Mouse (Mus musculus): ENCODE results near the gene Klf12. TPM values are rescaled to one million over a fixed set of nuclear protein-coding genes. Genes with fewer than 3 reads are reported as not detected.

Gene Klf12
- polyA plus RNA-seq, 1 experiment from 2014 or later, result 14.8 TPM

- ATAC-seq (replicated peaks; ENCODE audit: low FRiP score, low TSS enrichment, low read depth), result no peak
- Histone ChIP-seq H3K9me3 (ENCODE audit: control insufficient read depth, low read length) (no peaks in the 10 kb centered on the region), H3K27ac (ENCODE audit: low read depth) (no peak overlapping the region), H3K27me3 (replicated peaks; ENCODE audit: control insufficient read depth, insufficient read depth, low read length) (no peaks in the 10 kb centered on the region), H3K9ac (ENCODE audit: low read length) (no peak overlapping the region), H3K4me2 (ENCODE audit: low read length) (no peak overlapping the region), H3K4me3 (ENCODE audit: low read depth, low read length) (no peak overlapping the region), H3K4me1 (replicated peaks; ENCODE audit: control insufficient read depth, insufficient read depth, low read length) (no peaks in the 10 kb centered on the region), H3K36me3 (ENCODE audit: control insufficient read depth, insufficient read depth, low read length) (no peaks in the 10 kb centered on the region)
- DNase-seq (ENCODE audit: low spot score), result no peak
- 68% methylated on average over 6 of the region's 6 CpGs for WGBS
These were observed 84.3 kb downstream of the Klf12 start for GRCm38 (mm10) chr14:100200058-100200688.

- H3K4me1 ChIP-seq (replicated peaks; ENCODE audit: control insufficient read depth, insufficient read depth, low read length), result no peaks in the 10 kb centered on the region
- ATAC-seq (replicated peaks; ENCODE audit: low FRiP score, low TSS enrichment, low read depth) (no peak), DNase-seq (ENCODE audit: low spot score) (no peak)
- H3K4me3 ChIP-seq (ENCODE audit: low read depth, low read length), result no peak overlapping the region
- H3K9me3 ChIP-seq (ENCODE audit: control insufficient read depth, low read length), result no peaks in the 10 kb centered on the region
- no peak overlapping the region for H3K27ac ChIP-seq (ENCODE audit: low read depth)
- WGBS, result 93% methylated on average over 4 of the region's 4 CpGs
- H3K9ac ChIP-seq (ENCODE audit: low read length), result no peak overlapping the region
- H3K36me3 ChIP-seq (ENCODE audit: control insufficient read depth, insufficient read depth, low read length), result no peaks in the 10 kb centered on the region
- H3K27me3 ChIP-seq (replicated peaks; ENCODE audit: control insufficient read depth, insufficient read depth, low read length), result no peaks in the 10 kb centered on the region
- H3K4me2 ChIP-seq (ENCODE audit: low read length), result no peak overlapping the region
These were observed 85.8 kb downstream of the Klf12 start for GRCm38 (mm10) chr14:100198636-100199035.

GRCm38 (mm10) chr14:100197199-100197598 lies 87.3 kb downstream of the Klf12 start:
- Histone ChIP-seq H3K9me3 (ENCODE audit: control insufficient read depth, low read length) (no peaks in the 10 kb centered on the region), H3K4me2 (ENCODE audit: low read length) (no peak overlapping the region), H3K27ac (ENCODE audit: low read depth) (no peak overlapping the region), H3K9ac (ENCODE audit: low read length) (no peak overlapping the region), H3K4me3 (ENCODE audit: low read depth, low read length) (no peak overlapping the region), H3K27me3 (replicated peaks; ENCODE audit: control insufficient read depth, insufficient read depth, low read length) (no peaks in the 10 kb centered on the region), H3K36me3 (ENCODE audit: control insufficient read depth, insufficient read depth, low read length) (no peaks in the 10 kb centered on the region), H3K4me1 (replicated peaks; ENCODE audit: control insufficient read depth, insufficient read depth, low read length) (no peaks in the 10 kb centered on the region)
- WGBS, result 93% methylated on average over 8 of the region's 8 CpGs
- ATAC-seq (replicated peaks; ENCODE audit: low FRiP score, low TSS enrichment, low read depth) (no peak), DNase-seq (ENCODE audit: low spot score) (no peak)

- no peaks in the 10 kb centered on the region for H3K4me1 ChIP-seq (replicated peaks; ENCODE audit: control insufficient read depth, insufficient read depth, low read length)
- no peaks in the 10 kb centered on the region for H3K9me3 ChIP-seq (ENCODE audit: control insufficient read depth, low read length)
- no peak overlapping the region for H3K27ac ChIP-seq (ENCODE audit: low read depth)
- no peaks in the 10 kb centered on the region for H3K27me3 ChIP-seq (replicated peaks; ENCODE audit: control insufficient read depth, insufficient read depth, low read length)
- H3K4me3 ChIP-seq (ENCODE audit: low read depth, low read length), result no peak overlapping the region
- H3K36me3 ChIP-seq (ENCODE audit: control insufficient read depth, insufficient read depth, low read length), result no peaks in the 10 kb centered on the region
- ATAC-seq (replicated peaks; ENCODE audit: low FRiP score, low TSS enrichment, low read depth) (no peak), DNase-seq (ENCODE audit: low spot score) (no peak)
- no peak overlapping the region for H3K4me2 ChIP-seq (ENCODE audit: low read length)
- WGBS, result 82% methylated on average over 11 of the region's 11 CpGs
- no peak overlapping the region for H3K9ac ChIP-seq (ENCODE audit: low read length)
These were observed 94.8 kb downstream of the Klf12 start for GRCm38 (mm10) chr14:100189490-100190197.

- Histone ChIP-seq H3K27ac (ENCODE audit: low read depth) (no peak overlapping the region), H3K4me3 (ENCODE audit: low read depth, low read length) (no peak overlapping the region), H3K9me3 (ENCODE audit: control insufficient read depth, low read length) (no peaks in the 10 kb centered on the region), H3K27me3 (replicated peaks; ENCODE audit: control insufficient read depth, insufficient read depth, low read length) (no peaks in the 10 kb centered on the region), H3K4me2 (ENCODE audit: low read length) (no peak overlapping the region), H3K36me3 (ENCODE audit: control insufficient read depth, insufficient read depth, low read length) (no peaks in the 10 kb centered on the region), H3K9ac (ENCODE audit: low read length) (no peak overlapping the region), H3K4me1 (replicated peaks; ENCODE audit: control insufficient read depth, insufficient read depth, low read length) (no peaks in the 10 kb centered on the region)
- WGBS, result 88% methylated on average over 3 of the region's 3 CpGs
- DNase-seq (ENCODE audit: low spot score), result no peak
- no peak for ATAC-seq (replicated peaks; ENCODE audit: low FRiP score, low TSS enrichment, low read depth)
These were observed 97.1 kb downstream of the Klf12 start for GRCm38 (mm10) chr14:100187372-100187771.

- Histone ChIP-seq H3K4me1 (replicated peaks; ENCODE audit: control insufficient read depth, insufficient read depth, low read length) (no peaks in the 10 kb centered on the region), H3K9me3 (ENCODE audit: control insufficient read depth, low read length) (no peaks in the 10 kb centered on the region), H3K27ac (ENCODE audit: low read depth) (no peak overlapping the region), H3K4me3 (ENCODE audit: low read depth, low read length) (no peak overlapping the region), H3K36me3 (ENCODE audit: control insufficient read depth, insufficient read depth, low read length) (no peaks in the 10 kb centered on the region), H3K4me2 (ENCODE audit: low read length) (no peak overlapping the region), H3K9ac (ENCODE audit: low read length) (no peak overlapping the region), H3K27me3 (replicated peaks; ENCODE audit: control insufficient read depth, insufficient read depth, low read length) (no peaks in the 10 kb centered on the region)
- no peak for DNase-seq (ENCODE audit: low spot score)
- 75% methylated on average over 3 of the region's 3 CpGs for WGBS
- no peak for ATAC-seq (replicated peaks; ENCODE audit: low FRiP score, low TSS enrichment, low read depth)
These were observed 106.7 kb downstream of the Klf12 start for GRCm38 (mm10) chr14:100177796-100178195.

GRCm38 (mm10) chr14:100165075-100165474 lies 119.4 kb downstream of the Klf12 start:
- no peak overlapping the region for H3K4me2 ChIP-seq (ENCODE audit: low read length)
- ATAC-seq (replicated peaks; ENCODE audit: low FRiP score, low TSS enrichment, low read depth) (no peak), DNase-seq (ENCODE audit: low spot score) (no peak)
- peaks cover 10% of the 10 kb centered on the region for H3K4me1 ChIP-seq (replicated peaks; ENCODE audit: control insufficient read depth, insufficient read depth, low read length)
- 91% methylated on average over 2 of the region's 2 CpGs for WGBS
- no peaks in the 10 kb centered on the region for H3K9me3 ChIP-seq (ENCODE audit: control insufficient read depth, low read length)
- no peak overlapping the region for H3K9ac ChIP-seq (ENCODE audit: low read length)
- no peak overlapping the region for H3K4me3 ChIP-seq (ENCODE audit: low read depth, low read length)
- no peak overlapping the region for H3K27ac ChIP-seq (ENCODE audit: low read depth)
- H3K27me3 ChIP-seq (replicated peaks; ENCODE audit: control insufficient read depth, insufficient read depth, low read length), result no peaks in the 10 kb centered on the region
- no peaks in the 10 kb centered on the region for H3K36me3 ChIP-seq (ENCODE audit: control insufficient read depth, insufficient read depth, low read length)

- no peaks in the 10 kb centered on the region for H3K9me3 ChIP-seq (ENCODE audit: control insufficient read depth, low read length)
- H3K27ac ChIP-seq (ENCODE audit: low read depth), result no peak overlapping the region
- no peaks in the 10 kb centered on the region for H3K4me1 ChIP-seq (replicated peaks; ENCODE audit: control insufficient read depth, insufficient read depth, low read length)
- no peaks in the 10 kb centered on the region for H3K27me3 ChIP-seq (replicated peaks; ENCODE audit: control insufficient read depth, insufficient read depth, low read length)
- no peaks in the 10 kb centered on the region for H3K36me3 ChIP-seq (ENCODE audit: control insufficient read depth, insufficient read depth, low read length)
- no peak overlapping the region for H3K9ac ChIP-seq (ENCODE audit: low read length)
- DNase-seq (ENCODE audit: low spot score) (no peak), ATAC-seq (replicated peaks; ENCODE audit: low FRiP score, low TSS enrichment, low read depth) (no peak)
- H3K4me2 ChIP-seq (ENCODE audit: low read length), result no peak overlapping the region
- no peak overlapping the region for H3K4me3 ChIP-seq (ENCODE audit: low read depth, low read length)
These were observed 127.8 kb downstream of the Klf12 start for GRCm38 (mm10) chr14:100156639-100157038.

- no peak overlapping the region for H3K4me2 ChIP-seq (ENCODE audit: low read length)
- H3K9ac ChIP-seq (ENCODE audit: low read length), result no peak overlapping the region
- ATAC-seq (replicated peaks; ENCODE audit: low FRiP score, low TSS enrichment, low read depth), result no peak
- no peaks in the 10 kb centered on the region for H3K27me3 ChIP-seq (replicated peaks; ENCODE audit: control insufficient read depth, insufficient read depth, low read length)
- no peaks in the 10 kb centered on the region for H3K4me1 ChIP-seq (replicated peaks; ENCODE audit: control insufficient read depth, insufficient read depth, low read length)
- H3K27ac ChIP-seq (ENCODE audit: low read depth), result no peak overlapping the region
- WGBS, result 93% methylated on average over 8 of the region's 8 CpGs
- H3K36me3 ChIP-seq (ENCODE audit: control insufficient read depth, insufficient read depth, low read length), result peaks cover 7% of the 10 kb centered on the region; the same call in 1 of the 2 replicates
- no peaks in the 10 kb centered on the region for H3K9me3 ChIP-seq (ENCODE audit: control insufficient read depth, low read length)
- DNase-seq (ENCODE audit: low spot score), result no peak
- H3K4me3 ChIP-seq (ENCODE audit: low read depth, low read length), result no peak overlapping the region
These were observed 136.8 kb downstream of the Klf12 start for GRCm38 (mm10) chr14:100147666-100148065.
